Mouse (Mus musculus) intestine, embryonic 16.5 days (tissue): ENCODE results near the gene Dhx57. TPM values are rescaled to one million over a fixed set of nuclear protein-coding genes. Genes with fewer than 3 reads are reported as not detected.
A peak's percentile ranks its signal among the peaks of the same experiment; 100 is the strongest.
"Not testable (repeated sequence)": the region's sequence is repeated elsewhere in the genome, so short reads cannot be mapped to it uniquely, and the experiment has no call there.

ENCODE experiments used
- ATAC-seq: fragments of 200-750 bp; cut with Nextera tagmentation; 2 replicates; pipeline ENCODE4 v1.8.0; 2017; ENCODE audit warnings: moderate TSS enrichment, moderate library complexity
- H3K27ac ChIP-seq: fragments of 300-500 bp; sonication (generic); 2 replicates; pipeline ENCODE4 v1.5.1; 2014; ENCODE audit warnings: mild to moderate bottlenecking, low read length
- H3K27me3 ChIP-seq: fragments of 300-500 bp; sonication (generic); replicated peaks from 2 replicates; pipeline ENCODE4 v1.6.1; 2014; ENCODE audit warnings: low read length, control low read depth, mixed read lengths; ENCODE audit not compliant: control insufficient read depth, insufficient read depth
- H3K36me3 ChIP-seq: fragments of 300-500 bp; sonication (generic); 2 replicates; pipeline ENCODE4 v1.6.1; 2014; ENCODE audit warnings: low read length, control low read depth; ENCODE audit not compliant: control insufficient read depth, insufficient read depth
- H3K4me1 ChIP-seq: fragments of 300-500 bp; sonication (generic); 2 replicates; pipeline ENCODE4 v1.6.1; 2014; ENCODE audit warnings: low read length, control low read depth, mixed read lengths; ENCODE audit not compliant: control insufficient read depth, insufficient read depth
- H3K4me2 ChIP-seq: fragments of 300-500 bp; sonication (generic); 2 replicates; pipeline ENCODE4 v1.6.1; 2014; ENCODE audit warnings: low read depth, low read length, control low read depth
- H3K4me3 ChIP-seq: fragments of 300-500 bp; sonication (generic); 2 replicates; pipeline ENCODE4 v1.5.1; 2014; ENCODE audit warnings: mild to moderate bottlenecking, low read length
- H3K9ac ChIP-seq: fragments of 300-500 bp; sonication (generic); 2 replicates; pipeline ENCODE4 v1.6.1; 2014; ENCODE audit warnings: low read depth, low read length
- H3K9me3 ChIP-seq: fragments of 300-500 bp; sonication (generic); 2 replicates; pipeline ENCODE4 v1.6.1; 2016; ENCODE audit warnings: low read length, control low read depth; ENCODE audit not compliant: control insufficient read depth
- WGBS: fragments of 180-500 bp; shearing (Covaris S2); extraction: QIAGEN DNeasy Blood & Tissue Kit; methylation state at CpG from one replicate; pipeline ENCODE4 v1.1.7; 2014; 5-methylcytosine and 5-hydroxymethylcytosine counted together
- polyA plus RNA-seq: library from polyadenylated mRNA; unstranded; fragments of >200 nt; fragmentation: Nextera tagmentation; extraction: Ambion mirVana; gene quantifications from 2 replicates; pipeline ENCODE4 v1.2.1, GENCODE M21; 2015

Gene Dhx57
- polyA plus RNA-seq, 1 experiment from 2014 or later, result 10.0 TPM

DNA sequence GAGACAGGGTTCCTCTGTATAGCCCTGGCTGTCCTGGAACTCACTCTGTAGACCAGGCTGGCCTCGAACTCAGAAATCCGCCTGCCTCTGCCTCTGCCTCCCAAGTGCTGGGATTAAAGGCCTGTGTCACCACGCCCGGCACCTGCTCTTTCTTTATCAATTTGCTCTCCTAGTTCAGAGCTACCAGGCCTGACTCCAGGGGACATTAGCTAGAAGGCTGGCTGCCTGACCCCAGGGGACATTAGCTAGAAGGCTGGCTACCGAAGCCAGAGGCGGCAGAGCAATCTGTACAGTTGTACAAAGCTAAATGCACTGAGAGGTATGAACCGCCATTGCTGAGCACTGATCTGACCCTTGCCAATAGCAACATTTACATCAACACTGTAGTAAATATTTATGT is 19.7 kb downstream of the Dhx57 start:
- peaks cover 11% of the 10 kb centered on the region; the same call in 1 of the 2 replicates for H3K36me3 ChIP-seq

DNA sequence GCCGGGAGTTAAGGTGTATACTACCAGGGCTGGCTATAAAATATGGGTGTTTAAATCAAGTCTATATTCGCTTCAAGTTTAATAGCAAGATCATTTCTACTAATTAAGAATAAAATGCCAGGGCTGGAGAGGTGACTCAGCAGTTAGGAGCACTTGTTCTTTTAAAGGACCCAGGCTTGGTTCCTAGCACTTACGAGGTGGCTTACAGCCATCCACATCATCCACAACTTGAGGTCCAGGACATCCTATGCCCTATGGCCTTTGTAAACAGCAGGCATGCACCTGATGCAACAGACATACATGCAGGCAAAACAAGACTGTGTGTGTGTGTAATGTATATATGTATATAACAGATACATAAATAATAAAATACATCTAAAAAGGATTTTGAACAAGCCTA is 22.1 kb downstream of the Dhx57 start:
- no peak for ATAC-seq
- Histone ChIP-seq H3K27me3 (no peaks in the 10 kb centered on the region), H3K9me3 (0 out of 2 replicates have a peak, but pooled peaks cover 2% of the 10 kb centered on the region), H3K9ac (no peak overlapping the region), H3K4me3 (no peak overlapping the region), H3K4me2 (no peak overlapping the region), H3K36me3 (peaks cover 13% of the 10 kb centered on the region; the same call in 1 of the 2 replicates), H3K27ac (no peak overlapping the region), H3K4me1 (no peaks in the 10 kb centered on the region)
- WGBS, result 93% methylated on average over 3 of the region's 3 CpGs

More for the DNA sequence above, 19.7 kb downstream of the Dhx57 start:
- H3K27ac ChIP-seq, H3K4me2 ChIP-seq, H3K4me1 ChIP-seq, ATAC-seq, H3K9ac ChIP-seq, H3K4me3 ChIP-seq, H3K27me3 ChIP-seq, H3K9me3 ChIP-seq: not testable (repeated sequence)
- 96% methylated on average over 7 of the region's 7 CpGs for WGBS

DNA sequence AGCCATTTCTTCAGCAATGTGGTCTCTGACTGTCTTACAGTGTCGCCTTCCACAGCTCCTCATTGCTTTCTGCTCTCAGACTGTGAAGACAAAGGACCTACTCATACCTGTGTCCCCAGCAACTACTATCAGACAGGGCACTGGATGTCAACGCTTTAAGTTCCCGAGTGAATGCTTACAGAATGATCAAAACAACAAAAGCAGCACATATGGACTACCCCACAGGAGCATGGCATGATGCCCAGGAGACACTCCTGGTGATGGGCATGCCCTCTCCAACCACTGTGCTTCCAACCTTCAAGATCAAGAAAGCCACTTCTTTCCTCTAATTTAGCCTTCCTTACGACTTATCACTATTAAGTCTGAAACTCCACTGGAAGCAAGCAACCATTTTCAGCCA is 23.2 kb downstream of the Dhx57 start:
- ATAC-seq, result no peak
- H3K4me3 ChIP-seq, result no peak overlapping the region
- WGBS, result 88% methylated on average over 4 of the region's 4 CpGs
- peaks cover 13% of the 10 kb centered on the region; the same call in 1 of the 2 replicates for H3K36me3 ChIP-seq
- no peak overlapping the region for H3K27ac ChIP-seq
- H3K9me3 ChIP-seq, result 0 out of 2 replicates have a peak, but pooled peaks cover 2% of the 10 kb centered on the region
- no peaks in the 10 kb centered on the region for H3K4me1 ChIP-seq
- H3K9ac ChIP-seq, result no peak overlapping the region
- H3K4me2 ChIP-seq, result no peak overlapping the region
- no peaks in the 10 kb centered on the region for H3K27me3 ChIP-seq

DNA sequence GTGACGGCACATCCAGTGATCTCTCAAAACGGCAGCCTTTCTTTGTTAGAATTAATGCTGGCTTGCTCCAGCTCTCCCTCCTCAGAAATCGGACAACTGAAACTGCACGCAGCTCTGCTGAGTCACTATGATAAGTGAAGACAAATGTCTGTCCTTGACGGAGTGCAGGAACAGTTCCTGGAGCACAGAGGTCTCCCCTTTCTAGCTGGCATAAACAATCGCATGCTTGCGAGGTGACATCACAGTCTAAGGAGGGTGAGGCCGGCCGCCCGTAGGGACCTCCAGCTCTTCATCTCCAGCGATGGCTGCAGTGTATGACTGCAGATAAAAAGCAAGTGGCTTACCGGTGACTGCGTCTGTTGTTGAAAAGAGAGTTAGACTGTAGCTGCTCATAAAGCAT is 35.1 kb downstream of the Dhx57 start:
- Histone ChIP-seq H3K4me3 (no peak overlapping the region), H3K4me2 (no peak overlapping the region), H3K9me3 (peaks cover 3% of the 10 kb centered on the region; the same call in 1 of the 2 replicates), H3K36me3 (peaks cover 19% of the 10 kb centered on the region), H3K27me3 (no peaks in the 10 kb centered on the region), H3K4me1 (peaks cover 10% of the 10 kb centered on the region; the same call in 1 of the 2 replicates), H3K9ac (no peak overlapping the region), H3K27ac (peak overlapping the region; percentile 53; the same call in 1 of the 2 replicates)
- peak; percentile 93 for ATAC-seq
- WGBS, result 23% methylated on average over 13 of the region's 13 CpGs

DNA sequence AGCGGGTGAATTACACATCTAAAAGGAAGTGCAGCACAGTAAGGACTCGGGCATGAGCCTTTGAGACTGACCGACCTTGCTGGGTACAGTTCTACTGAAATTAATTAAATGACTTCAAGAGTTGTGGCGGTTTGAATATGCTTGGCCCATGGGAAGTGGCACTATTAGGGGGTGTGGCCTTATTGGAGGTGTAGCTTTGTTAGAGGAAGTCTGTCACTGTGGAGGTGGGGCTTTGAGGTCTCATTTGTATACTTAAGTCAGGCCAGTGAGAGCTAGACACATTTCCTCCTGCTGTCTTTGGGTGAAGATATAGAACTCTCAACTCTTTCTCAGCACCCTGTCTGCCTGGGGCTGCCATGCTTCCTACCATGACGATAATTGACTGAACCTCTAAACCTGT is 35.9 kb downstream of the Dhx57 start:
- H3K4me1 ChIP-seq, result peaks cover 10% of the 10 kb centered on the region; the same call in 1 of the 2 replicates
- 0 out of 2 replicates have a peak overlapping the region, but pooled peaks have one; percentile 43 for H3K27ac ChIP-seq
- H3K27me3 ChIP-seq, result no peaks in the 10 kb centered on the region
- peaks cover 3% of the 10 kb centered on the region; the same call in 1 of the 2 replicates for H3K9me3 ChIP-seq
- 96% methylated on average over 5 of the region's 5 CpGs for WGBS
- H3K9ac ChIP-seq, result no peak overlapping the region
- H3K4me3 ChIP-seq, result no peak overlapping the region
- no peak for ATAC-seq
- peaks cover 25% of the 10 kb centered on the region for H3K36me3 ChIP-seq
- H3K4me2 ChIP-seq, result no peak overlapping the region

DNA sequence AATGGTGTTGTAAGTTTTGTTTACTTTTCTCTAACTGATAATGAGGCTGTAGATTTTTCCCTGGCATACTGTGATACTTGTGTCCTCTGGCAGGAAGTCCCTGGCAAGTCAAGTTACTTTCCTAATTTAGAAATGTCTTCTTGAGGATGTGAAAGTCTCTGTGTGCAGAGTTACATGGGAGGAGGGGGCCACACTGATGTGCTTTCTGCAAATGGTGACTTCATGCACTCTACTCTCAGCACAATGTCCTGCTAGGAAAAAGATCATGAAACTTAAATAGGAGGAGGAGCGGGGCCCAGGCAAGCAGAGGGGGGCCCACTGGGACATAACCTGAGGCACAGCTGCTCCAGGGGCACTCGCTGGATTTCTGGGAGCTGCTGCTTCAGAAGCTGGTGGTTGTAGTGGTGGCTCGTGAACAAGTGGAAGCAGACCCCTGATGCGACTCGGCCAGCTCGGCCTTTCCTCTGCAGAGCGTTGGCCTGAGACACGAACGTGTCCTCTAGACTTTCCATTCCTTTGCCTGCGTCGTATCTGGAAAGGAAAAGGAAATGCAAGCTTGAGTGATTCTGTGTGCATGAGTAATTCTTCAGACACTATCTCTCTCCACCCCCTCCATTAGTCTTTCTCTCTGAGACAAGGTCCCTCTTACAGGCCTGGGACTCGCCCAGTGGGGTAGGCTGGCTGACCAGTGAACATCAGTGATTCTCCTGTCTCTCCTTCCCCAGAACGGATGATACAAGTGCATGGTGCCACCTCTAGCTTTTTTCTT is 37.3 kb downstream of the Dhx57 start:
- WGBS, result 78% methylated on average over 13 of the region's 13 CpGs
- no peak overlapping the region for H3K4me2 ChIP-seq
- H3K27me3 ChIP-seq, result no peaks in the 10 kb centered on the region
- H3K9me3 ChIP-seq, result peaks cover 3% of the 10 kb centered on the region; the same call in 1 of the 2 replicates
- no peak for ATAC-seq
- no peak overlapping the region for H3K9ac ChIP-seq
- H3K4me1 ChIP-seq, result peaks cover 10% of the 10 kb centered on the region; the same call in 1 of the 2 replicates
- H3K4me3 ChIP-seq, result no peak overlapping the region
- H3K27ac ChIP-seq, result no peak overlapping the region
- H3K36me3 ChIP-seq, result peaks cover 25% of the 10 kb centered on the region

DNA sequence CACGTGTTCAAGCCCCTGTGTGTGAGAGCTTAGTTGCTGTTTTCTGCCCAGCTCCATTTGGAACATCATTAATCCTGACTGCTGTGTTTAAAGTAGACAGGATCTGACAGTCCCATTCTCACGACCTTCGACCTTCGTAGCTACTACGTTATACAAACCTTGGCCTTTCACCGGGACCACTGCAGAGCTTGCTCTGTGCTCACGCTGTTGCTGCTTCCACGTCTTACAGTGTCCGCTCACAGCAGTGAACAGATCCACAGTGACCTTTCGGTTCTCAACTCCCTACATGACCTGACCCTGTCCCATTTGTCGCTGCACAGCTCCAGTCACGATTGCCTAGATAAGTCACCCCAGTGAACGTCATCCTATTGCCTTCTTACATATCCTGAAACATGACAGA is 47.2 kb downstream of the Dhx57 start:
- no peak overlapping the region for H3K4me3 ChIP-seq
- H3K9ac ChIP-seq, result no peak overlapping the region
- H3K27me3 ChIP-seq, result no peaks in the 10 kb centered on the region
- no peak overlapping the region for H3K4me2 ChIP-seq
- WGBS, result 43% methylated on average over 13 of the region's 13 CpGs
- peaks cover 27% of the 10 kb centered on the region for H3K36me3 ChIP-seq
- H3K9me3 ChIP-seq, result no peaks in the 10 kb centered on the region
- no peak overlapping the region for H3K27ac ChIP-seq
- peak; percentile 42; the same call in 1 of the 2 replicates for ATAC-seq
- no peaks in the 10 kb centered on the region for H3K4me1 ChIP-seq

DNA sequence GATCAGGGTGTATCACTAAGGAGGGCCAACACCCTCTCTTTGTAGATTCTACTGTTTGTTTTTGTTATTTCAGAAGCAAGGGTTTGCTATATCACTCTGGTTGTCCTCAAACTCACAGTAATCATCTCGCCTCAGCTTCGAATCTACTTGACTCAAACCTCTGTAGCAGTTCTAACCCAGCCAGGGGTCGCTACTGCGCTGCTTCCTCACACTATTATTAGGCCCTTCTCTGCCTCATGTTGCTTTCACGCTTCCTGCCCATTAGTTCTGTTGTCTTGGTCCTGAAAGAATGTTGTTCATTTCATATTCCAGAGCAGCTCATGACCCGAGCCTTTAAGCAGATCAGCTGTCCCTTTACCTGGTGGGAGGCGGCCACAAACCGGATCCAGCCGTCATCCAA is 48.7 kb downstream of the Dhx57 start:
- no peaks in the 10 kb centered on the region for H3K4me1 ChIP-seq
- H3K27ac ChIP-seq, result no peak overlapping the region
- no peaks in the 10 kb centered on the region for H3K27me3 ChIP-seq
- H3K4me2 ChIP-seq, result no peak overlapping the region
- WGBS, result 82% methylated on average over 9 of the region's 9 CpGs
- no peak overlapping the region for H3K9ac ChIP-seq
- ATAC-seq, result no peak
- H3K36me3 ChIP-seq, result peaks cover 30% of the 10 kb centered on the region
- no peaks in the 10 kb centered on the region for H3K9me3 ChIP-seq
- H3K4me3 ChIP-seq, result no peak overlapping the region

DNA sequence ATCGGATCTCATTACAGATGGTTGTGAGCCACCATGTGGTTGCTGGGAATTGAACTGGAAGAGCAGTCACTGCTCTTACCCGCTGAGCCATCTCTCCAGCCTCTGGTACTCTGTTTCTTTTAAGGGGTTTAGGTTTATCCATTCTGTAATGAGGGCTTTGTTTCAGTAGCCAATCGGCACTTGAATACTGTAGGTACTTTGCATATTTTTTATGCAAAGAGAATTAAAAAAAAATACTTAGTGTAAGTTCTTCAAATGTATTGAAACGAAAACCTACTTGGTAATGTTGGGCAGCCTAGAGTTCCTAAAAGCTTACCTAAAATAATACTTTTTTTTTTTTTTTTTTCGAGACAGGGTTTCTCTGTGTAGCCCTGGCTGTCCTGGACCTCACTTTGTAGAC is 52.8 kb downstream of the Dhx57 start:
- H3K4me2 ChIP-seq, result no peak overlapping the region
- no peak overlapping the region for H3K9ac ChIP-seq
- H3K36me3 ChIP-seq, result peaks cover 19% of the 10 kb centered on the region
- WGBS, result 90% methylated on average over 5 of the region's 5 CpGs
- H3K27ac ChIP-seq, result no peak overlapping the region
- ATAC-seq, result no peak
- H3K9me3 ChIP-seq, result no peaks in the 10 kb centered on the region
- no peaks in the 10 kb centered on the region for H3K27me3 ChIP-seq
- no peak overlapping the region for H3K4me3 ChIP-seq
- no peaks in the 10 kb centered on the region for H3K4me1 ChIP-seq
